Mouse (Mus musculus) brain, embryonic 18.5 days (tissue): ENCODE measurements around the gene Prmt1.
"Not testable (repeated sequence)": the region's sequence is repeated elsewhere in the genome, so short reads cannot be mapped to it uniquely, and the experiment has no call there.

Source experiments
- DNase-seq: peaks from one replicate; pipeline ENCODE4 v3.0.0-alpha.2; 2012; ENCODE audit warnings: low read depth, low spot score

The Prmt1 gene

GRCm38 (mm10) chr7:44986192-44986878 lies at the start of gene Prmt1:
Prmt1 (minus strand) TSS chr7:44986568.
- DNase-seq, result peak; percentile 100

GRCm38 (mm10) chr7:45035631-45036030 lies 49.3 kb upstream of the Prmt1 start:
- DNase-seq, result no peak

DNA sequence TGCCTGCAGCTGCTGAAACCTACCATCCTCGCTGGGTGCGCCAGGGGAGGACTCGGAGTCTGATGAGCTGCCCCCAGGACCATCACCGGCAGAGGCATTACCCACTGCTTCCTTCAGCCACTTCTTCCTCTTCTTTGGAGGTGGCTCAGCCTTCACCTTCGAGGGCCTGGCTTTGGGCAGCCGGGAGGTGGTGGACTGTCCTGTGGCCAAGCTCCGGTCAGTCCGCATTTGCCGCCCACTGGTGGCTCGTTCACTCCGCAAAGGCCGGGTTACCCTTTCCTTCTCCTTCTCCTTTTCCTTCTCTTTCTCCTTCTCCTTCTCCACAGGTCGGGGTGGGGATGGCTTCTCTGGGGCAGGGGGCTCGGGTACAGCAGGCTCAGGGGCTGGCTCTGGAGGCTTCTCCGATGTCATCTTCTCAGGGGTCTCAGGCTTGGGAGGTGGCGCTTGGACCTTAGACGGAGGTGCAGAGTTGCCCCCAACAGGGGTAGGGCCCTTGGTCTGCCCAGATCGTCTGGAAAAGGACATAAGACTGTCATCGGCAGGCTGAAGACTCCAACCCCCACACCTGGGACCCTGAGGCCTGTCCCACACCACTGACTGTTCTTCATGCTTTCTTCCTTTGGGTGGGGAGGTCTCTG lies 47.5 kb upstream of the Prmt1 start:
- DNase-seq, result no peak

GRCm38 (mm10) chr7:45030857-45031256 lies 44.5 kb upstream of the Prmt1 start:
- DNase-seq, result no peak

- no peak for DNase-seq
Observed at GRCm38 (mm10) chr7:45029995-45030394, 43.6 kb upstream of the Prmt1 start.

GRCm38 (mm10) chr7:45028351-45028750 lies 42.0 kb upstream of the Prmt1 start:
- no peak for DNase-seq

DNA sequence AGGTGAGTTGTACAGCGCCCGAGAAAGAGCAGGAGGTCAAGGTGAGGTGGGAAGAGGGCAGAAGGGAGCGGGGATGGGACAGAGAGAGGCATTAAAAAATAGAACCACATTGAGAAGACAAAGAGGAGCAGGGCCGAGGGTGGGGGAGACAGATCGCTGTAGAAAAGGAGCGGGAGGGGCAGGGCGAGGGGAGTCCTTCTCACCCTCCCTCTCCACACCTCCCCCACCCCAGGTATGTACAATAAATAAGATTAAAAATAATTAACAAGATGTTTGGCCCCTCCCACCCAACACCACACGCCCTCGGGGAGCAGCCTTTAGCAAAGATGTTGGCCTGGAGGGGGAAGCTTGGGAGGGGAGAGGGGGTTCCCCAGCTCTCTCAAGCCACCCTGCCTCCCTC lies 41.4 kb upstream of the Prmt1 start:
- no peak for DNase-seq

DNA sequence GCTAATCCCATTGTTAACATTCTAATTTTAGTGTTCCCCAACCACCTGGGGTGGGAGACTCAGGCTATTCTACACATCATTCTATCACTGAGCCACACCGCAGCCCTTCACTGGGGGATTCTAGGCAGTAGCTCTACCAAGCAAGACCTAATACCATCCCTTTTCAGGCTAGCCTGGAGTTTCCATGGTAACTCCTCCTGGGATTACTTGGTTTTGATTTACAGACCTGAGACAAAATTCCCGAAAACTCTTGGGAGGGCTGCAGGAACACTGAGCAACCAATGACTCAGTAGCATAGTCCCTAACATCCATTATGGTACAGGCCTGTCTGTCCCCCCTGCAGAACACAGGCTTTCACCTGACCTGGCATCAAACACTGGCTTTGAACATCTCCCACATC lies 39.9 kb upstream of the Prmt1 start:
- DNase-seq, result no peak

DNA sequence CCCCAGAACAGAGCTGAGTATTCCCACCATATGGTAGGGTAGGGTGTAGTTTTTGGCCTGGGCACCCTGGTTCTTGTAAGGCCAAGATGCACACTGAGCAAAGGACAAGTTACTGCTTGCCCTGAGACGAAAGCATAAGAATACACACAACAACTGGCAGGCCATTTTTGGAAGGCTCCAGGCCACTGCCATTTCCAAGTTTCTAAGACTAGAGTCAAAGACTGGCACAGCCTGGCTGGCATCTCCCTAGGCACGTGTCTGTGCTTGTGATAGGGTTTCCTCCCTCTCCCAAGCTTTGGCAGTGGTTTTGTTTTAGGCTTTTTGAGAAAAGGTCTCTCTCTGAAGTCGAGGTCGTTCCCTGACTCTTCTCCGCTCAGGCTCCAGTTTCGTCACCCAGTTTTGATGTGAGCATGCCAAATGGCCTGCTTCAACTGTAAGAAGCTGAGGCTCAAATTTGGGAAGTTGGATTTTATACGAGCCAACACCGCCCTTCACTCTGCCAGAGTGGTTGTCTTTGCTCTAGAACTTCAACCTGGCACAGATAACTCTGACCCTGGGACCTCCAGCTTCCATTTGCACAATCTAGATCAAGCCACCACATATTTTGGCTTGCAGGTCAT lies 39.3 kb upstream of the Prmt1 start:
- no peak for DNase-seq

DNA sequence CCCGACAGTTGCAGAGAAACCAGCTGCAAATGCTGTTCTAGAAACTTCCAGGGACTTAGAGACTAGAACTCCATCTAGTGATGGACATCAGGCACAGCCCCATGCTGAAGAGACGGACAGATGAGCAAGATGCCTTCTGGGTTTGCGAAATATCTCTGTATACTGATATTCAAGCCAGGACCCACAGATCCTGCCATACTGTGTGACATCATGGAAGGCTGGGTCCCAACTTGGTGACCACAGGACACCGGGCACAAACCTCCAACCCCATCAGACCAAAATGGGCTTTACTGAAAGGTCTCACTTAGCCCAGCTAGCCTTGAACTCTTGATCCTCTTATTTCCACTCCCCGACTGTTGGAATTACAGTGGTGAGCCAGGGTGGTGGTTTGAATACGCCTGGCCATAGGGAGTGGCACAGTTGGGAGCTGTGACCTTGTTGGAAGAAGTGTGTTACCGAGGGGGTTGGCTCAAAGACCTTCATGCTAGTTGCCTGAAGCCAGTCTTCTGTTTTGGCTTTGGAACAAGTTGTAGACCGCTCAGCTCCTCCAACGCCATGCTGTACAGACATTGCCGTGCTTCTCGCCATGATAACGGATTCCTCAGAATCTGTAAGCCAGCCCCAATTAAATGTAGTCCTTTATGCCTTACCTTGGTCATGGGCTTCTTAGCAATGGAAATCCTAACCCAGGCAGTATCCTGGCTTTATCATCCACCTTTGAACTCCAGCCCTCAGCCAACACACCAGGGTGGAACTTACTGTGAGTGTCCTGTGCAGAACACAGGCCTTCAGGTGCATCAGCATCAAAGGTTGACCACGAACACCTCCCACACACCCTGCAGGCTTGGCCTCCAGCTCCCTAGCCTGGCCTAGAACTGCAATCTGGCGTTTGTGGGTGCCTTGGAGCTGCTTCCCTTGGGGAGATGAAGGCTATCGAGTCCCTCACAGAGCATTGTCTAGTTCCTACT lies 38.2 kb upstream of the Prmt1 start:
- no peak for DNase-seq

GRCm38 (mm10) chr7:45023711-45024110 lies 37.3 kb upstream of the Prmt1 start:
- DNase-seq, result not testable (repeated sequence)

GRCm38 (mm10) chr7:45020225-45020624 lies 33.9 kb upstream of the Prmt1 start:
- DNase-seq, result no peak

DNA sequence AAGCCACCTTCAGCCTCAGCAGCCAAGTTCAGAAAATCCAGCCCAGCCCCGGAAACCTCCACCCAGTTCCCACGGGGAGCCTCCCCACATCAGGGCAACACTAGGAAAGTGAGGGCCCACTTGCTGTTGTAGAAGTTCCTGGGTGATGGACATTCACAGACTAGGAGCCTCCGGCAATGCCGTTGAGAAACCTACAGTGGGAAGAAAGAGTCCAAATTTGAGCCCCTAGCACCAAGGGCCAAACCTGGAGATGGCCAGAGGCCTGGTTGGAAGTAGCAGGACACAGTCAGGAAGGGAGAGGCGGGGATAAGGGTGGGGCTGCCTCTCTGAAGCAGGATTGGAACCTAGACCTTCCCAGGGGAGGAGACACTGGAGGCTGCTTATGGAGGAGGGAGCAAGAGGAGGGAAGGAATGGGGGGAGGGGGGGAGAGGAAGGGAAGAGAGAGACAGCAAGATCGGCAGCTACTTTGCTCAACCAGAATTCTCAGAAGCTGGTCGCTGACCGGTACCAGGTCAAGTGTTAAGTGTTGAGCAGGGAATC lies 32.7 kb upstream of the Prmt1 start:
- DNase-seq, result no peak

DNA sequence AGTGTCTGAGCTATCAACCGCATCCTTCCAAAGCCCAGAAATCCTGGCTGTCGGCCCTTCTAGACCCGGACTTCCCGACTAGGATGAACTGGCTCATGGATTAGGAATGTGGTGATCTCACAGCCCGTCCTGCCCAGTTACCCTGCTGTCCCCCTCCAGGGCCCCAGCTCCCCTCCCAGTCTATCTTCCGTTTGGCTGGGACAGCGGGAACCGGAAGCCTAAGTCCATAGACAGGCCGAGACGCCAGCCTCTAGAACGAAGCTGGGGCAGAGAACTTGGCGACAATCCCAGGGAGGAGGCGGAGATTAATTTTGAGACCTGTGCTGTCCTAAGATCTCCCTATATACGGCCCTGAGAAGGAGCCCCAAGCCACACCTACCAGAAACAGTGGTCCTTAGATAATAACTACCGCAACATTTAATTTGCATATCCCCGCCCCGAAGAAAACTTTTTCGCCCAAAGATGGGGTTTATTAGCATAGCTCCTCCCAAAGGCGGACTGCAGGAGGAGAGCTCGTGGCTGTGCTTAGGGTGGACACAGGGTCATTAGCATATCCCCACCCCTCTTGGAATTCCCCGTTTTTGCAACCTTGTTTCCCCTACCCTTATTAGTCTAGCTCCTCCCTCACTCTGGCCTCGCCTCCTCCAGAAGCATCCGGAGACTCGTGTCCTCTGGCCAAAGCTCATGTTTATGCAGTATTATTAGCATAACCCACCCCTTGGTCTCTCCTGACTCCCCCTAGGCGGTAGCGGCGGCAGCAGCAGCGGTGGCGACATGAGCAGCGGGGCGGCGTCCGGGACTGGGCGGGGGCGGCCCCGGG lies 31.1 kb upstream of the Prmt1 start, which contains the start of gene Rras:
Gene Rras, plus strand, starts transcription at position 720 of the 820 bp plus-strand sequence.
- DNase-seq, result peak; percentile 74

GRCm38 (mm10) chr7:45016761-45017160 lies 30.4 kb upstream of the Prmt1 start:
- DNase-seq, result no peak

DNA sequence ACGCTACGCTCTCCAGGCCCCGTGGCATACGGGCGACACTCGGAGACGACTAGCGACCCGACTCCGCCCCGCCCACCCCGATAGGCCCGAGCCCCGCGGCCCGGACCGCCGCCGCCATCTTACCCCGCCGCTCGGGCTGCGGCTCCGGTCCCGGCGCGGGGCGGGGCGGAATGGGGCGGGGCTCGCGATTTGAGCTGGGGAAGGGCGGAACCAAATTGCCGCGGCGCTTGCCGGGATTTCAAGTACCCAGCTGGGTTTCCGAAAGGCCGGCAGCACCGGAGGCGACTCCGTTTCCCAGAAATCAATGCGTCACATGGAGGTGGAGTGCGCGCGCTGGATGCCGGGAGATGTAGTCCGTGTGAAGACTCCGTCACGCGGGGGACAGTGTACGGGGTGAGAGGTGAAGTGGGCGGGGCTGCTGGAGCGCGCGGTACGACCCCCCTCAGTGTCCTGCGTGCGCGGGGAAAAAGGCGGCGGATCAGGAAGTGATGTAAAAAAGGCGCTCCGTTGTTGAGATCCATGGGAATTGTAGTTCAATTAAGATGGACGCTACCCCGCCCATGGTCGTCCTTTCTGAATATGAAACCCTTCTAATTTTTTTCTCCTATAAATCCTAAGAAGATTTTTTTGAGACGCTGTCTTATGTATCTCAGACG lies 29.7 kb upstream of the Prmt1 start, which contains the start of gene Scaf1:
Gene Scaf1, minus strand, starts transcription at position 407 of the 656 bp plus-strand sequence.
- peak; percentile 99 for DNase-seq

- no peak for DNase-seq
Observed at GRCm38 (mm10) chr7:45015344-45015956, 29.1 kb upstream of the Prmt1 start.

- DNase-seq, result no peak
Observed at GRCm38 (mm10) chr7:45014096-45014451, 27.7 kb upstream of the Prmt1 start.

DNA sequence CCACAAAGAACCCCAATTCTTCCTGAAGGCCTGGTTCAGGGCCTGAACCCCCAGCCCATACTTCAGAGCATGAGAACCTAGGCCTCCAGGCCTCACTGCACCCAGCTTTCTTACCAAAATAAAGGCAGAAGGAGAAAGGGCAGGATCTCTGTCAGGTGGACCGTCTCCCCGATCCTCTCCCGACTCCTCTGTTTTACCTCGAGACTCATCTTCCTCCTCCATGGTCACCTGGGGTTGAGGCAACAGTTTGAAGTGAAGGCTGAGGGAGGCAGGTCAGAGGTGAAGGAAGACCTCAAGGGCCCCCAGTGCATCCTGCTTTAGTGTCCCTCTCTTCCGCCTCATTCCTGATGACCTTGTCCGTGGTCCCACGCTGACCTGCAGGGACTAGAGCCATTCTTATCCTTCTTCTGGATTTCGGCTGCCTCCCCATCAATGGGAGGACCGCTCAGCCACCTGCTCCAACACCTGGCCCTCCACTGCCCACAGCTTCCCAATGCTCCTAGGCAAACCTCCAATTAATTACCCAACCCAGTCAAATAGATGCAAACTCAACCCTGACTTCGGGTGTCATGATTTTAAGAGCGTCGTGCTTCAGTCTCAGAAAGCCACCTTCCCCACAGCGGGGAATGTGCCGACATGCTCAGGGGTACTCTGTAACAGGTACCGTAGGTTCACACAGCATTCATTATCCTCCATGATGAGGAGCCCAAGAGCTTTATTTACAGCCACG lies 27.2 kb upstream of the Prmt1 start:
- no peak for DNase-seq
